Mouse (Mus musculus): ENCODE results near the gene Ltbp2.

DNA sequence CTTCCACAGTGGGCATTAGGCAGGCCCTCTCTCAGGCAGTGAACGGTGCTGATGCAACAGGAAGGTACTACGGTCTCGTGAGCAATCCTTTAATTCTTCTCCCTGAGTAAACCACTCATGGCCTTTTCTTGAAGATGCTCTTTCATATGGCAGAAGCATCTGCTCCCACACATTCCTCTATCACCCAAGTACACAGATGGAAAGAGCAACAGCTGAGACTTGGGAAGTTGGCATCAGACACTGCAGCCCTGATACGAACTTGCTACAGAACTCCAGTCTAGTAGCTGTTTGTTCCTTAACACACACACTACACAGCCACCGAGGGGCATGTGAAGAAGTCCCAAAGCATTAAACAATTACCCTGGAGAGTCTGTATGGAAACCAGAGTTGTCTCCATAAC lies 48.0 kb upstream of the Ltbp2 start:
- TF ChIP-seq TAL1 (IDR thresholded peaks at IDR 0.05; ENCODE audit: low read length): no peak
- no peak for TF ChIP-seq GATA1 (IDR thresholded peaks at IDR 0.05; ENCODE audit: low read length)
